Mouse (Mus musculus) bone marrow, adult 2 months (tissue): ENCODE measurements at regions not wholly inside any gene's neighbourhood (a gene's known extent, or its start where the extent isn't known, plus 50 kb on each side); places are given as distances from the start of the nearest gene placed in this dataset.

Source experiments
- CTCF ChIP-seq: fragments of 200-500 bp; IDR thresholded peaks from 2 replicates; pipeline ENCODE4 v1.5.1; 2011; ENCODE audit warnings: low read length, control low read depth; ENCODE audit not compliant: control insufficient read depth, insufficient read depth
- POLR2A ChIP-seq: fragments of 200-500 bp; IDR thresholded peaks from 2 replicates; pipeline ENCODE4 v1.6.1; 2011; ENCODE audit warnings: low read depth, mild to moderate bottlenecking, control low read depth, low read length, borderline replicate concordance; ENCODE audit not compliant: control insufficient read depth

GRCm38 (mm10) chr9:61268162-61268561 is 104.0 kb upstream of the Tle3 start:
- TF ChIP-seq CTCF (no peak), POLR2A (no peak)
